Mouse (Mus musculus) liver, adult 2 months (tissue): ENCODE data around the gene Tmem236.

Source experiments
- CTCF ChIP-seq: fragments of 200-500 bp; IDR thresholded peaks from 2 replicates; pipeline ENCODE4 v1.5.1; 2011; ENCODE audit warnings: low read depth, low read length, control low read depth
- POLR2A ChIP-seq: fragments of 200-500 bp; IDR thresholded peaks from 2 replicates; pipeline ENCODE4 v1.6.1; 2011; ENCODE audit warnings: low read length, control low read depth; ENCODE audit not compliant: insufficient read depth; ENCODE audit errors: extremely low read depth

GRCm38 (mm10) chr2:14214764-14215163 lies 40.4 kb downstream of the Tmem236 start:
- no peak for TF ChIP-seq POLR2A
- no peak for TF ChIP-seq CTCF
